Mouse (Mus musculus) embryo, embryonic 10.5 days (tissue): ENCODE measurements at regions not wholly inside any gene's neighbourhood (a gene's known extent, or its start where the extent isn't known, plus 50 kb on each side); places are given as distances from the start of the nearest gene placed in this dataset.
"Not testable (repeated sequence)": the region's sequence is repeated elsewhere in the genome, so short reads cannot be mapped to it uniquely, and the experiment has no call there.

ENCODE experiments used
- DNase-seq: peaks from one replicate; pipeline ENCODE4 v3.0.0-alpha.2; 2015; ENCODE audit warnings: low spot score

- no peak for DNase-seq
Measured at GRCm38 (mm10) chr4:105844675-105845466, 55.2 kb downstream of the Gm12728 start.

GRCm38 (mm10) chr4:105845998-105846989 lies 56.6 kb downstream of the Gm12728 start:
- DNase-seq = not testable (repeated sequence)

- DNase-seq = no peak
Measured at GRCm38 (mm10) chr4:105853086-105853485, 63.4 kb downstream of the Gm12728 start.

- DNase-seq = no peak
Measured at GRCm38 (mm10) chr4:105859052-105859864, 69.6 kb downstream of the Gm12728 start.

GRCm38 (mm10) chr4:105860930-105861653 lies 71.4 kb downstream of the Gm12728 start:
- DNase-seq = peak; percentile 85

GRCm38 (mm10) chr4:105861654-105862037 lies 72.0 kb downstream of the Gm12728 start:
- DNase-seq = no peak

- DNase-seq = no peak
Measured at GRCm38 (mm10) chr4:105870512-105870911, 80.8 kb downstream of the Gm12728 start.

- DNase-seq = no peak
Measured at GRCm38 (mm10) chr4:105877246-105877645, 87.6 kb downstream of the Gm12728 start.

- DNase-seq = no peak
Measured at GRCm38 (mm10) chr4:105879891-105880290, 90.2 kb downstream of the Gm12728 start.

- DNase-seq = no peak
Measured at GRCm38 (mm10) chr4:105884791-105885190, 95.1 kb downstream of the Gm12728 start.

- DNase-seq = no peak
Measured at GRCm38 (mm10) chr4:105891438-105891837, 101.8 kb downstream of the Gm12728 start.

- no peak for DNase-seq
Measured at GRCm38 (mm10) chr4:105892065-105892464, 102.4 kb downstream of the Gm12728 start.

GRCm38 (mm10) chr4:105895116-105895515 lies 105.4 kb downstream of the Gm12728 start:
- no peak for DNase-seq

GRCm38 (mm10) chr4:105898054-105898847 lies 108.6 kb downstream of the Gm12728 start:
- no peak for DNase-seq

GRCm38 (mm10) chr4:105904896-105905295 lies 115.2 kb downstream of the Gm12728 start:
- peak; percentile 46 for DNase-seq

- DNase-seq = no peak
Measured at GRCm38 (mm10) chr4:105906411-105906810, 116.7 kb downstream of the Gm12728 start.

GRCm38 (mm10) chr4:105907611-105908010 lies 117.9 kb downstream of the Gm12728 start:
- DNase-seq = no peak

GRCm38 (mm10) chr4:105908281-105908680 lies 118.6 kb downstream of the Gm12728 start:
- DNase-seq = no peak

GRCm38 (mm10) chr4:105909272-105909671 lies 119.6 kb downstream of the Gm12728 start:
- DNase-seq = no peak

- DNase-seq = no peak
Measured at GRCm38 (mm10) chr4:105910666-105911065, 121.0 kb downstream of the Gm12728 start.
